Mouse (Mus musculus) heart, embryonic 16.5 days (tissue): Measurements from ENCODE around the gene Med13l. TPM values are rescaled to one million over a fixed set of nuclear protein-coding genes. Genes with fewer than 3 reads are reported as not detected.

Experiments
- ATAC-seq: fragments of 200-750 bp; cut with Nextera tagmentation; replicated peaks from 2 replicates; pipeline ENCODE4 v1.8.0; 2017; ENCODE audit warnings: moderate number of reproducible peaks; ENCODE audit not compliant: insufficient read depth, low FRiP score; ENCODE audit errors: extremely low read depth
- H3K27ac ChIP-seq: fragments of 300-500 bp; sonication (generic); 2 replicates; pipeline ENCODE4 v1.5.1; 2014; ENCODE audit warnings: mild to moderate bottlenecking, low read length, control low read depth, moderate library complexity
- H3K27me3 ChIP-seq: fragments of 300-500 bp; sonication (generic); 2 replicates; pipeline ENCODE4 v1.6.1; 2014; ENCODE audit warnings: low read length, mixed read lengths; ENCODE audit not compliant: control insufficient read depth, insufficient read depth
- H3K36me3 ChIP-seq: fragments of 300-500 bp; sonication (generic); 2 replicates; pipeline ENCODE4 v1.6.1; 2014; ENCODE audit not compliant: control insufficient read depth, insufficient read depth
- H3K4me1 ChIP-seq: fragments of 300-500 bp; sonication (generic); 2 replicates; pipeline ENCODE4 v1.6.1; 2014; ENCODE audit warnings: low read length, mixed read lengths; ENCODE audit not compliant: control insufficient read depth, insufficient read depth
- H3K4me2 ChIP-seq: fragments of 300-500 bp; sonication (generic); 2 replicates; pipeline ENCODE4 v1.6.1; 2014; ENCODE audit warnings: low read depth, mild to moderate bottlenecking, control low read depth, low read length
- H3K4me3 ChIP-seq: fragments of 300-500 bp; sonication (generic); 2 replicates; pipeline ENCODE4 v1.5.1; 2014; ENCODE audit warnings: mild to moderate bottlenecking, control low read depth, low read length
- H3K9ac ChIP-seq: fragments of 300-500 bp; sonication (generic); 2 replicates; pipeline ENCODE4 v1.6.1; 2014; ENCODE audit warnings: low read length, control low read depth
- H3K9me3 ChIP-seq: fragments of 300-500 bp; sonication (generic); replicated peaks from 2 replicates; pipeline ENCODE4 v1.6.1; 2016; ENCODE audit warnings: low read length; ENCODE audit not compliant: control insufficient read depth
- WGBS: fragments of 180-500 bp; shearing (Covaris S2); extraction: QIAGEN DNeasy Blood & Tissue Kit; methylation state at CpG from one replicate; pipeline ENCODE4 v1.1.7; 2014; 5-methylcytosine and 5-hydroxymethylcytosine counted together
- polyA plus RNA-seq: library from polyadenylated mRNA; unstranded; fragments of >200 nt; fragmentation: Nextera tagmentation; extraction: Ambion mirVana; gene quantifications from 2 replicates; pipeline ENCODE4 v1.2.1, GENCODE M21; 2015

Med13l gene
- polyA plus RNA-seq, 1 experiment from 2014 or later, result 6.7 TPM

DNA sequence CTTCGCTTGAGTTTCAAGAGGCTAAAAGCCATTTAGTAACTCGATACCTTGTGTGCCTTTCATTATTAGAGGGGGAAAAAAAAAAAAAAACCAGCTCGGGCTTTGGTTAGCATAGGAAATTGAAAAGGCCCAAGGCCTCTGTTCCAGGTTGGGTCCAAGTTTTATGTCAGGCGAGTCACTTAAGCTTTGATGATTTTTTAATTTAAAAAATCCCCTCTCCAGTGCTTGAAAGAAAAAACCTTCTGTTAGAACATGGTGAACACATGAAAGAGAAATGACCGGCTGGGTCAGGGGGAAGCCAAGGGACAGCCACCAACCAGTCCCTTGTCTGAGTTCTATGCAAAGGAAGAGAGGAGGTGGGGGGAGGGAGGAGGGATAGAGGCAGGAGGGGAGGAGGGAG is 22.0 kb upstream of the Med13l start:
- Histone ChIP-seq H3K4me2 (no peak overlapping the region), H3K4me3 (no peak overlapping the region), H3K27me3 (peaks cover 2% of the 10 kb centered on the region; the same call in 1 of the 2 replicates), H3K9ac (no peak overlapping the region), H3K9me3 (peaks cover 3% of the 10 kb centered on the region; the same call in 1 of the 2 replicates), H3K4me1 (0 out of 2 replicates have a peak, but pooled peaks cover 3% of the 10 kb centered on the region), H3K27ac (no peak overlapping the region), H3K36me3 (no peaks in the 10 kb centered on the region)
- no peak for ATAC-seq
- 50% methylated on average over 5 of the region's 5 CpGs for WGBS

DNA sequence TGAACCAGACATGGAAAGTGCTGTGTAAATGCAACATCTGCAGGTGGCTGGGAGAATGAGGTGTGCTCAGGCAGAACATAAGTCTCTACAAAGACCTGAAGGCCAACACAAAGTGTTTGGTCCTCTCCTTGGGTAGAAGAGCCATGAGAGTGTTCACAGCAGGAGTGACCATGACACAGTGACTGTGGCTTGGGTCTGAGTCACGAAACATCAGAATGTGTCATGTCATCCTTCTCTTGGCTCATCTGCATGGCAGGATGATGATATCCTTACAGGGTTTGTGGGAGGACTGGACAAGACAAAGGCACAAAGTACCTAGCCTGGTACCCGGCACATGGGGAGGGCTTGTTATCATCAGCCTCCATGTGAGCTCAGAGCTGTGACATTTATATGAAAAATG is 16.7 kb upstream of the Med13l start:
- Histone ChIP-seq H3K9ac (no peak overlapping the region), H3K9me3 (peaks cover 3% of the 10 kb centered on the region; the same call in 1 of the 2 replicates), H3K4me1 (no peaks in the 10 kb centered on the region), H3K36me3 (no peaks in the 10 kb centered on the region), H3K4me3 (no peak overlapping the region), H3K27ac (no peak overlapping the region), H3K27me3 (no peaks in the 10 kb centered on the region), H3K4me2 (no peak overlapping the region)
- ATAC-seq, result no peak
- WGBS, result 75% methylated on average over 2 of the region's 2 CpGs

DNA sequence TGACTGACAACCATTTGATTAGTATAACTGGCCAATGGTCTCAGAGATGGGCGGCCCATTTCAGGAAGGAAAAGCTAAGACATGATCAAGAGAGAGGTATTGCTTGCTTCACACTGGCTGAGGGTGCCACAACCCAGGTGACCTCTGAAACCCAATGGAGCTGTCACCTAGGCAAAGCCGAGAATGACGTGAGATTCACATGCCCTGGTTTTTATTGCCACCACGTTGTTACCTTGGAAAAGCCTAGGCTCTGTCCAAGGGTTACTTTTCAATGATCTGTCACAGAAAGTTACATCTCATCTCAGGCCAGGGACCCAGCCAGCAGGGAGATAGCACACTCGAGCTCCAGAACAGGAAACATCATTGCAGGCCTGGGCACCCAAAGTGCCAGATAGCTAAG is 10.0 kb upstream of the Med13l start:
- no peak overlapping the region for H3K27ac ChIP-seq
- no peaks in the 10 kb centered on the region for H3K36me3 ChIP-seq
- 60% methylated on average over 5 of the region's 5 CpGs for WGBS
- no peaks in the 10 kb centered on the region for H3K4me1 ChIP-seq
- no peak overlapping the region for H3K9ac ChIP-seq
- peaks cover 4% of the 10 kb centered on the region; the same call in 1 of the 2 replicates for H3K9me3 ChIP-seq
- no peak overlapping the region for H3K4me3 ChIP-seq
- no peaks in the 10 kb centered on the region for H3K27me3 ChIP-seq
- no peak for ATAC-seq
- H3K4me2 ChIP-seq, result no peak overlapping the region

DNA sequence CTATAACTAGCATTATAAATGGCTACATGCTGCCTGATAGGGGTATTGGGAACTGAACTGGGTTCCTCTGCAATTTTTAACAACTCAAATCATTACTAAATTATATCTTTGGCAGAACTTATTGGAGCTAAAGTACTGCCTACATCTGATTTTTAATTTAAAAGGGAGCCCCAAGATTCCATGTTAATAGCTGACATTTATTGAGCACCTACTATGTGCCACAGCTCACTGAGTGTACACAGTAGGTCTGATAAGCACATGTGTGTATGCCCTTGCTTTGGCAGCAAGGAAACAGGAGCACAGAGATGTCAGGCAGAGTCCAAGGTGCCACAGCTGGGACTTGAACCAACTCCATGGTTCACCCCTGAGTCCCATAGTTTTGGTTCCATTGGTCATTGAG is 7.2 kb upstream of the Med13l start:
- no peak overlapping the region for H3K27ac ChIP-seq
- no peak overlapping the region for H3K9ac ChIP-seq
- no peak overlapping the region for H3K4me3 ChIP-seq
- no peaks in the 10 kb centered on the region for H3K4me1 ChIP-seq
- no peak for ATAC-seq
- no peaks in the 10 kb centered on the region for H3K27me3 ChIP-seq
- H3K4me2 ChIP-seq, result no peak overlapping the region
- no peaks in the 10 kb centered on the region for H3K36me3 ChIP-seq
- H3K9me3 ChIP-seq, result peaks cover 4% of the 10 kb centered on the region; the same call in 1 of the 2 replicates

DNA sequence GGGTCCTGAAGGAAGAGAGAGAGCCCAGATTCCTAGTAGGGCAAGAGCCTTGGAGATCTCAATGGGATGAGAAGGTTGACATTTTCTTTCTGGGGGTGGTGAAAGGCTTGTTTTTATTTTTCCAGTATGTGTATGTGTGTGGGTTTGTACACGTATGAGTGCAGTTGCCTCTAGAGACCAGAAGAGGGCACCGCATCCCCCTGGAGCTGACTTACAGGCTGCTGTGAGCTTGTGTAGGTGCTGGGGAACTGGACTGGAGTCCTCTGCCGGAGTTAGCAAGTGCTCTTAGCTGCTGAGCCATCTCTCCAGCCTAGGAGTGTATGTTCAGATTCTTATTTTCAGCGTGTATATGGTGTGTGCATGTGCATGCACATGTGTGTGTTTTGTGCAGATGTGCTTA is 5.2 kb upstream of the Med13l start:
- Histone ChIP-seq H3K27ac (no peak overlapping the region), H3K27me3 (no peaks in the 10 kb centered on the region), H3K4me1 (peaks cover 2% of the 10 kb centered on the region; the same call in 1 of the 2 replicates), H3K9me3 (peaks cover 4% of the 10 kb centered on the region; the same call in 1 of the 2 replicates), H3K4me2 (no peak overlapping the region), H3K9ac (no peak overlapping the region), H3K4me3 (no peak overlapping the region), H3K36me3 (no peaks in the 10 kb centered on the region)
- no peak for ATAC-seq
- 97% methylated on average over 4 of the region's 4 CpGs for whole genome bisulfite sequencing

DNA sequence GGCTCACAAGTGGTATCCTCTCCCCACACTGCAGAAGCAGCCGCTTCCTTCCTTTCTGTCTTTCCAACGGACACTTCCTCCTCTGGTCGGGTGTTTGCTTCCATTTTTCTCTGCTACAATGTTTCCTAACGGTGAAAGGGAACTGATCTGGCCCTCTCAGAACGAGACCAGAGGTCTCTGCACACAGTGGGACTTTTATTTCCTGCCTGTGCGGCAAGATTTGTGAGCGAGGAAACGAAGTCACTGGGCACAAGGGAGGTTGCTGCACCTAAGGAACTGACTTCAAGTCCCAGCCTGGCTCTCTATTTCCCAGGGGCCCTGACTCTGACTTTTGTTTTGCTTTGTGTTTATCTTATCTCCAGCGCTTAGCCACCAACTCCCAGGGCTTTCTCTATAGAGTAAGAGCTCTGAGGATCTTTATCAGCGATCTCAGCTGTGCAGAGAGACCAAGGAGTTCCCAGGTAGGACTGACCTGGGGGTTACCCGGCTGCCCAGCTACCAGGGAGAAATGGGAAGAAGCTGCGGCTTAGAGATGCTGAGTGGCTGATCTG is 4.0 kb upstream of the Med13l start:
- Histone ChIP-seq H3K27me3 (no peaks in the 10 kb centered on the region), H3K27ac (no peak overlapping the region), H3K4me1 (peaks cover 2% of the 10 kb centered on the region; the same call in 1 of the 2 replicates), H3K36me3 (no peaks in the 10 kb centered on the region), H3K4me3 (no peak overlapping the region), H3K4me2 (0 out of 2 replicates have a peak overlapping the region, but pooled peaks have one; percentile 2), H3K9ac (no peak overlapping the region), H3K9me3 (peaks cover 4% of the 10 kb centered on the region; the same call in 1 of the 2 replicates)
- ATAC-seq, result no peak
- WGBS, result 17% methylated on average over 12 of the region's 12 CpGs

DNA sequence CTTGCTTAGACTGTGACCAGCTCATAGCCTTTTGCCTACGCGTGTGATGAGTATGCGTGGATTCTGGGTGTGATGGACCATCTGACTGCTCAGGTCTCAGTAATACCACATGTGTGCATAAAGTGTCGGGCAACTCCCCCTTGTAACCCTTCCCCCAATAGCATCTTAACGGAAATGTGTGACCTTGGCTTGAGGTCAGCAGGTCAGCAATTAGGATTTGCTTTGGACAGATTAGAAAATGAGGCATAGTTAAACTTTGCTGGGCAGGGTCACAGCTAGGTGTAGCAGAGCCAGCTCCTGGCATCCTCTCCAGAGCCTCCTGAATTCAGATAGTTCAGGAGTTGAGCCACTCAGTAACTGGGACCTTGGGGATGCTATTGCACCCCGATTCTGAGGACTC is 1.6 kb upstream of the Med13l start:
- no peak overlapping the region for H3K9ac ChIP-seq
- ATAC-seq, result no peak
- H3K9me3 ChIP-seq, result peaks cover 4% of the 10 kb centered on the region; the same call in 1 of the 2 replicates
- H3K27me3 ChIP-seq, result no peaks in the 10 kb centered on the region
- H3K27ac ChIP-seq, result no peak overlapping the region
- no peak overlapping the region for H3K4me3 ChIP-seq
- WGBS, result 80% methylated on average over 6 of the region's 6 CpGs
- H3K4me2 ChIP-seq, result no peak overlapping the region
- H3K36me3 ChIP-seq, result no peaks in the 10 kb centered on the region
- peaks cover 19% of the 10 kb centered on the region for H3K4me1 ChIP-seq

DNA sequence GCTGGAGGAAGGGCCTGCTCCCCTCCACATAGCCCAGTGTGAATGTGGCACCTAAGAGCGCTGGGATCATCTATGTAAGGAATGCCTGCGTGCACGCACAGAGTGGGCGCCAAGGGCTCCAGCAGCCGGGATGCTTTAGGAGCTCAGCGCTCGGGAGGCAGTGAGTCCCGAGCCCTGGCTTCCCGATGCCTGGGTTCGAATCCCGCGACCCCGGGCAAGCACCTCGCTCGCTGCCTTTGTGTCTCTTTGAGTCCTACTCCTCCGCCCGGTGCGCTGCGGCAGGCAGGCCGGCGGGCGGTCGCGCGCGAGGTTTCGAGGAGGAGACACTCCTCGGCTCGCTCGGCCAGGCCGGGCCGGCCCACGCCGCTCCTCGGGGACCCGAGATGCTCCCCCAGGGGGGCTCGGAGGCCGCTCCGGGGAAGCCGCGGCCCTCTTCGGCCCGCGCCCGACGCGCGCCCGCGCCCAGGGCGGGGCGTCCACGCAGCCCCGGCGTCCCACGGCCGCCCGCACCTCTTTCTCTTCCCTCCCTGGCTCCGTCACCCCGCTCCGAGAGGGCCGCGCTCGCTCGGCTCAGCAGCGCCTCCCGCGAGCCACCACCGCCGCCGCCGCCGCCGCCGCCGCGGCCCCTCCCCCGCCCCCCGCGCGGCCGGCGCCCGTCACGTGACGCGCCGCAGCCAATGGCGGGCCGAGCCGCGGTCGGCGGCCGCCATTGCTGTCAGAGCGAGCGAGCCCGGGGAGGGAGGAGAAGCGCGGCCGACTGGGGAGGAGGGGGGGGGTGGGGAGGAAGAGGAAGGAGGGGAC is 695 bp upstream of the Med13l start:
- peak overlapping the region; percentile 86 for H3K27ac ChIP-seq
- peak overlapping the region; percentile 91 for H3K4me3 ChIP-seq
- H3K36me3 ChIP-seq, result no peaks in the 10 kb centered on the region
- H3K9me3 ChIP-seq, result peaks cover 4% of the 10 kb centered on the region; the same call in 1 of the 2 replicates
- peak; percentile 90 for ATAC-seq
- WGBS, result under 1% methylated on average over 77 of the region's 101 CpGs
- H3K27me3 ChIP-seq, result no peaks in the 10 kb centered on the region
- peak overlapping the region; percentile 92 for H3K9ac ChIP-seq
- peak overlapping the region; percentile 97 for H3K4me2 ChIP-seq
- peaks cover 24% of the 10 kb centered on the region for H3K4me1 ChIP-seq
